Mouse (Mus musculus): ENCODE data around the gene Atg13. TPM values are rescaled to one million over a fixed set of nuclear protein-coding genes. Genes with fewer than 3 reads are reported as not detected.

The Atg13 gene
- total and polyA plus RNA-seq, 3 experiments, result 5.8 to 20.7 (median 8.5) TPM

DNA sequence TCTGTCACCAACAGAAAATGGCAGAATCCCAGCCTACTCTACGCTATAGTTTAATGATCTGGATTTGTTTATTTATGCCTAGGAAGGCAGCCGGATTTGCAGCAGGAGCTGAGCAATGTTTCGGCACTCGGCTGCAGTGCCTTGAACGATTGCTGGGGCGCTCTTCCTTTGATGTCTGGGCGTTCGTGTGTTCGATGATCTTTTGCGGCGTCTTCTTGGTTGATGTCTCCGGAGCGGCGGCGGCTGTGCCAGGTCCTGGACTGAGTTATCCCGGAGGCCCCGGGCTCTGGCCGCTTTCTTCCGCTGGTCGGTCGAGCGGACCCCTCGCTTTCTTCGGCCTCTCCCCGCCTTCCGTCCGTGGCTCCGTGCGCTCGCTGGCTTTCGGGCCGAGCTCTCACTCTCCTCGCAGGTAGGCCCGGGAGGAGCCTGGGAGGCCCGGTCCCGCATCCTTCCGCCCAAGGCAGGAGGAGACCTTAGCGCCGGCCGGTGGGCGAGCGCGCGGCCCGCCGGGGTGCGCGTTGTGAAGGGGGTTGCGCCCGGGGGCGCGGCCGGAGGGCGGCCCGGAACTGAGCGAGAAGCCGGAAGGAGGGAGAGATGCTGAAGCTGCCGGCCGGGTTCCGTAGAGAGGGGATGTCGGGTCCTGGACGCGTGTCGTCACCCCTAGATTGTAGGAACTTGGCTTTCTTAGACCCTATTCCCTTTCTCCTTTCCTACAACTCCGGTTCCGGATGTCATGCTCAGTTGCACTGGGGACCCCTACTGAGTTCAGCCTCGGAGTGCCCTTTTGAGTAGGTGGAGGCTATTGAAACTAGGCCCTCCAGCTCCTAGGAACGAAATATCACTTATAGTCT is 19.8 kb upstream of the Atg13 start, which contains the start of gene Ambra1:
TSS of gene Ambra1 (plus strand) at position 164 of the 851 bp plus-strand sequence.
- Histone ChIP-seq H3K4me2 (ENCODE audit: insufficient read depth, low read depth, poor library complexity, severe bottlenecking) (peak within 1 kb of the TSS; percentile 45), H3K79me2 (replicated peaks; ENCODE audit: control insufficient read depth, extremely low read depth, insufficient read depth, poor library complexity, severe bottlenecking) (peaks cover 36% of the 10 kb centered on the region), H3K4me3 (replicated peaks in 1 of 3; ENCODE audit: low read depth in 2 of 3, low read length in 2 of 3, poor library complexity in 1 of 3) (peak within 1 kb of the TSS; percentile 82 to 98 (median 89)), H3K27me3 (replicated peaks) (no peaks in the 10 kb centered on the region), H3K36me3 (replicated peaks in 1 of 2; ENCODE audit: control insufficient read depth in 1 of 2, insufficient read depth in 1 of 2, low read length in 1 of 2) (peaks cover 0 to 11% of the 10 kb centered on the region in 2 experiments), H3K9ac (ENCODE audit: insufficient read depth, low read depth) (peak within 1 kb of the TSS; percentile 80), H3K9me3 (replicated peaks; ENCODE audit: low read length) (no peaks in the 10 kb centered on the region), H3K27ac (ENCODE audit: insufficient read depth, low read depth) (peak within 1 kb of the TSS; percentile 63), H3K4me1 (ENCODE audit: control insufficient read depth in 1 of 2, insufficient read depth in 2 of 2) (peaks cover 0 to 8% of the 10 kb centered on the region in 2 experiments; a peak in 2 of 4 replicates)
- DNase-seq (ENCODE audit: extremely low read depth), result peak; percentile 90
- in situ Hi-C loops (cut with MboI; ENCODE audit: low pct_ligation_motif_present, low pct_unique_long_range_greater_than_20kb, low sequenced_read_pairs), result no loop called here
- TF ChIP-seq ZC3H11A (IDR thresholded peaks at IDR 0.05; ENCODE audit: low read depth, low read length) (no peak), RCOR1 (conservative IDR thresholded peaks at IDR 0.05; ENCODE audit: low read depth, low read length) (no peak), NELFE (IDR thresholded peaks at IDR 0.05; ENCODE audit: low read depth, low read length) (peak; percentile 59; the same call in 1 of the 2 replicates), UBTF (IDR thresholded peaks at IDR 0.05; ENCODE audit: low read depth, low read length) (peak; percentile 86), CTCF (conservative IDR thresholded peaks at IDR 0.05 in 1 of 2, IDR thresholded peaks at IDR 0.05 in 1 of 2; ENCODE audit: low read depth in 2 of 2, low read length in 2 of 2) (no peak), ZMIZ1 (IDR thresholded peaks at IDR 0.05; ENCODE audit: low read depth, low read length) (no peak), EP300 (IDR thresholded peaks at IDR 0.05; ENCODE audit: low read length) (no peak), JUN (IDR thresholded peaks at IDR 0.05; ENCODE audit: insufficient read depth, low read depth, low read length) (no peak), POLR2A (IDR thresholded peaks at IDR 0.05; ENCODE audit: low read depth, low read length) (peak; percentile 63), ETS1 (conservative IDR thresholded peaks at IDR 0.05; ENCODE audit: low read depth, low read length) (no peak), POLR2AphosphoS2 (IDR thresholded peaks at IDR 0.05; ENCODE audit: low read depth, low read length) (no peak), USF1 (IDR thresholded peaks at IDR 0.05; ENCODE audit: low read depth, low read length) (no peak), TBP (conservative IDR thresholded peaks at IDR 0.05; ENCODE audit: low read depth, low read length) (peak; percentile 65; the same call in 1 of the 2 replicates), MAFK (IDR thresholded peaks at IDR 0.05; ENCODE audit: insufficient replicate concordance, low read length) (no peak), NRF1 (IDR thresholded peaks at IDR 0.05; ENCODE audit: low read depth, low read length) (peak; percentile 29; the same call in 1 of the 2 replicates), KAT2A (IDR thresholded peaks at IDR 0.05; ENCODE audit: insufficient replicate concordance, low read length) (peak; percentile 75; the same call in 1 of the 2 replicates), ZNF384 (IDR thresholded peaks at IDR 0.05; ENCODE audit: low read depth, low read length) (no peak), SMC3 (IDR thresholded peaks at IDR 0.05; ENCODE audit: low read depth, low read length) (no peak), MAX (IDR thresholded peaks at IDR 0.05; ENCODE audit: low read length) (no peak; the same call in 1 of the 2 replicates), SIN3A (IDR thresholded peaks at IDR 0.05; ENCODE audit: low read length) (peak; percentile 97; the same call in 1 of the 2 replicates), MYC (IDR thresholded peaks at IDR 0.05; ENCODE audit: low read depth, low read length) (0 out of 2 replicates have a peak, but pooled peaks have one; percentile 23), MEF2A (IDR thresholded peaks at IDR 0.05; ENCODE audit: borderline replicate concordance, low read depth, low read length) (peak; percentile 70; the same call in 1 of the 2 replicates), ZKSCAN1 (IDR thresholded peaks at IDR 0.05; ENCODE audit: borderline replicate concordance, low read depth, low read length) (no peak), BHLHE40 (IDR thresholded peaks at IDR 0.05; ENCODE audit: low read depth, low read length) (no peak), RAD21 (IDR thresholded peaks at IDR 0.05; ENCODE audit: low read depth, low read length) (no peak), USF2 (conservative IDR thresholded peaks at IDR 0.05; ENCODE audit: low read depth, low read length) (no peak), PAX5 (IDR thresholded peaks at IDR 0.05; ENCODE audit: low read length) (no peak), GABPA (IDR thresholded peaks at IDR 0.05; ENCODE audit: insufficient replicate concordance, low read depth, low read length) (no peak; the same call in 1 of the 2 replicates), MXI1 (IDR thresholded peaks at IDR 0.05; ENCODE audit: low read depth, low read length) (peak; percentile 58; the same call in 1 of the 2 replicates), JUND (conservative IDR thresholded peaks at IDR 0.05; ENCODE audit: low read depth, low read length) (no peak), HCFC1 (IDR thresholded peaks at IDR 0.05; ENCODE audit: low read depth, low read length) (peak; percentile 91), ELF1 (IDR thresholded peaks at IDR 0.05; ENCODE audit: low read depth, low read length) (peak; percentile 80), TCF12 (IDR thresholded peaks at IDR 0.05; ENCODE audit: low read depth, low read length) (peak; percentile 62), E2F4 (IDR thresholded peaks at IDR 0.05; ENCODE audit: insufficient replicate concordance, low read depth, low read length) (no peak), CHD1 (IDR thresholded peaks at IDR 0.05; ENCODE audit: low read depth, low read length) (no peak), MAZ (IDR thresholded peaks at IDR 0.05; ENCODE audit: low read depth, low read length) (no peak), IRF4 (IDR thresholded peaks at IDR 0.05; ENCODE audit: low read depth, low read length) (no peak; the same call in 1 of the 2 replicates), CHD2 (IDR thresholded peaks at IDR 0.05; ENCODE audit: low read length) (no peak)
- dilution Hi-C loops (cut with MboI; ENCODE audit: extremely low pct_ligation_motif_present, extremely low pct_unique_long_range_greater_than_20kb, low sequenced_read_pairs), result no loop called here
